Mouse (Mus musculus) left cerebral cortex, adult 8-10 months (tissue): Measurements from ENCODE around the gene Slc35a3. TPM values are rescaled to one million over a fixed set of nuclear protein-coding genes. Genes with fewer than 3 reads are reported as not detected.
"Not testable (repeated sequence)": the region's sequence is repeated elsewhere in the genome, so short reads cannot be mapped to it uniquely, and the experiment has no call there.

Experiments
- DNase-seq, 2 experiments: peaks; one replicate each; pipeline ENCODE4 v3.0.0; 2022; ENCODE audit warnings: low spot score in 2 of 2
- total RNA-seq, 4 experiments: library from RNA; stranded (reverse); gene quantifications; 2 replicates each; pipeline ENCODE4 v1.2.4; 2022

Gene Slc35a3
- 10 to 100 TPM; 14.2 to 17.0 (median 15.5) TPM for total RNA-seq

GRCm38 (mm10) chr3:116712436-116712881 lies at the start of gene Slc35a3:
TSS of gene Slc35a3 (minus strand) at chr3:116712831.
- DNase-seq = no peak

- peak in 1 of 2 experiments; percentile 25 for DNase-seq
Observed at GRCm38 (mm10) chr3:116752818-116753217, 40.2 kb upstream of the Slc35a3 start.

- no peak for DNase-seq
Observed at GRCm38 (mm10) chr3:116751191-116751860, 38.7 kb upstream of the Slc35a3 start.

- DNase-seq = no peak
Observed at GRCm38 (mm10) chr3:116748391-116749170, 36.0 kb upstream of the Slc35a3 start.

GRCm38 (mm10) chr3:116747648-116748047 lies 35.0 kb upstream of the Slc35a3 start:
- DNase-seq = not testable (repeated sequence)

- no peak for DNase-seq
Observed at GRCm38 (mm10) chr3:116740963-116741362, 28.3 kb upstream of the Slc35a3 start.

GRCm38 (mm10) chr3:116740106-116740505 lies 27.5 kb upstream of the Slc35a3 start:
- no peak for DNase-seq

GRCm38 (mm10) chr3:116737326-116737731 lies 24.7 kb upstream of the Slc35a3 start:
- no peak for DNase-seq

GRCm38 (mm10) chr3:116729483-116730174 lies 17.0 kb upstream of the Slc35a3 start:
- no peak for DNase-seq

GRCm38 (mm10) chr3:116726807-116727206 lies 14.2 kb upstream of the Slc35a3 start:
- no peak for DNase-seq

GRCm38 (mm10) chr3:116723496-116724481 lies 11.2 kb upstream of the Slc35a3 start:
- DNase-seq = no peak

GRCm38 (mm10) chr3:116722980-116723379 lies 10.3 kb upstream of the Slc35a3 start:
- DNase-seq = no peak

GRCm38 (mm10) chr3:116718951-116719350 lies 6.3 kb upstream of the Slc35a3 start:
- DNase-seq = no peak

- no peak for DNase-seq
Observed at GRCm38 (mm10) chr3:116713031-116713430, 400 bp upstream of the Slc35a3 start.

GRCm38 (mm10) chr3:116711624-116712435 lies 801 bp downstream of the Slc35a3 start:
- peak; percentile 43 to 72 for DNase-seq

- no peak for DNase-seq
Observed at GRCm38 (mm10) chr3:116710941-116711340, 1.7 kb downstream of the Slc35a3 start.

GRCm38 (mm10) chr3:116705637-116706204 lies 6.9 kb downstream of the Slc35a3 start:
- DNase-seq = no peak

GRCm38 (mm10) chr3:116703835-116704234 lies 8.8 kb downstream of the Slc35a3 start:
- DNase-seq = no peak

- DNase-seq = no peak
Observed at GRCm38 (mm10) chr3:116702647-116703272, 9.9 kb downstream of the Slc35a3 start.
